Mouse (Mus musculus) heart, postnatal 0 days (tissue): Measurements from ENCODE around the gene Comp.

Source experiments
- CTCF ChIP-seq: IDR thresholded peaks from 2 replicates; pipeline ENCODE4 v1.5.1; 2016; ENCODE audit warnings: antibody characterized with exemption, control low read depth, low read depth
- EP300 ChIP-seq: IDR thresholded peaks from 2 replicates; pipeline ENCODE4 v1.6.1; 2016; ENCODE audit warnings: antibody characterized with exemption, low read depth

- no peak for TF ChIP-seq CTCF
- TF ChIP-seq EP300 = no peak
Observed at GRCm38 (mm10) chr8:70393087-70393486, 19.7 kb downstream of the Comp start.
